In the genomic region with DNA sequence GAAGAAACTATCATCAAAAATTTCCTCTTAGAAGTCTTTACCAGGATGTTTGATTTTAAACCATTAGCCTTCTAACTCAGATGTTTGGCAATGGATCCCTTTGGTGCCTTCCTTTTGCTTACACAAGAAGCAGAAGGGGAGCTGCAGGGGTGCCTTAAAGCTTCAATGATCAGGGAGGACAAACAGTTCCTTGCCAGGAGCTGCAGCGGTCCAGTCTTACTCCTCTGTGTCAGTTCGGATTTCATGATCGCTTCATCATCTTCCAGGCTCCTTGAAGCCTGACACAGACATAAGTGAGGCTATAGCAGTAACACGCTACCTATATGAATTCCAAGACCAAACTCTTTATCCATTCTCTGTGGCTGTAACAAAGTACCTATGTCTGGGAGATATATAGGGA, we compare ENCODE assay signal across 16 mouse cellular contexts.
"Had no signal": no experiment of that assay in that cellular context is flagged by ENCODE, and none has a peak within 500 bp of the region (broad histone marks: within the 10 kb centered on the region; RNA-seq: fewer than 3 reads in every experiment).

No protein-coding gene starts in this region.

- ATAC-seq: liver, postnatal 0 days; lung, postnatal 0 days; midbrain, embryonic 15.5 days had no signal

- H3K4me2 ChIP-seq: limb, embryonic 12.5 days; limb, embryonic 15.5 days; liver, embryonic 11.5 days; lung, embryonic 14.5 days; midbrain, embryonic 12.5 days; midbrain, embryonic 15.5 days had no signal

- H3K4me1 ChIP-seq: limb, embryonic 12.5 days; limb, embryonic 15.5 days; midbrain, embryonic 12.5 days; midbrain, embryonic 15.5 days had no signal

- H3K9ac ChIP-seq: limb, embryonic 12.5 days; limb, embryonic 15.5 days; liver, embryonic 14.5 days; liver, postnatal 0 days; lung, embryonic 14.5 days; midbrain, embryonic 12.5 days; midbrain, embryonic 15.5 days had no signal

- H3K36me3 ChIP-seq: limb, embryonic 12.5 days; limb, embryonic 15.5 days; midbrain, embryonic 12.5 days; midbrain, embryonic 15.5 days had no signal

- H3K4me3 ChIP-seq: layer of hippocampus, adult 2 months; limb, embryonic 12.5 days; limb, embryonic 15.5 days; midbrain, embryonic 12.5 days; midbrain, embryonic 15.5 days had no signal

- DNase-seq: kidney, adult 2 months; kidney, postnatal 25 days; layer of hippocampus, adult 9-11 months; liver, postnatal 0 days; lung, embryonic 14.5 days; thymus, adult 18-20 months; thymus, postnatal 36 days had no signal

- H3K9me3 ChIP-seq: limb, embryonic 15.5 days; midbrain, embryonic 12.5 days; midbrain, embryonic 15.5 days had no signal

- H3K27me3 ChIP-seq: limb, embryonic 12.5 days; limb, embryonic 15.5 days; midbrain, embryonic 12.5 days; midbrain, embryonic 15.5 days had no signal

- H3K27ac ChIP-seq: layer of hippocampus, adult 2 months; limb, embryonic 12.5 days; limb, embryonic 15.5 days; liver, embryonic 14.5 days; macrophage; midbrain, embryonic 12.5 days; midbrain, embryonic 15.5 days had no signal
